Mouse (Mus musculus) liver, adult 2 months (tissue): ENCODE data around the gene Tapbp. TPM values are rescaled to one million over a fixed set of nuclear protein-coding genes. Genes with fewer than 3 reads are reported as not detected.
"Not testable (repeated sequence)": the region's sequence is repeated elsewhere in the genome, so short reads cannot be mapped to it uniquely, and the experiment has no call there.

Source experiments
- DNase-seq: peaks from one replicate; pipeline ENCODE4 v3.0.0-alpha.2; 2011; ENCODE audit warnings: low read depth, low spot score; ENCODE audit errors: extremely low read depth
- H3K27ac ChIP-seq: fragments of 200-500 bp; replicated peaks from 2 replicates; pipeline ENCODE4 v1.5.1; 2012; ENCODE audit warnings: low read depth, mild to moderate bottlenecking, control low read depth, inconsistent platforms, low read length; ENCODE audit not compliant: insufficient read depth
- H3K27me3 ChIP-seq: fragments of 200-500 bp; 2 replicates; pipeline ENCODE4 v1.6.1; 2012; ENCODE audit warnings: mild to moderate bottlenecking, moderate library complexity, low read length, inconsistent platforms; ENCODE audit not compliant: control insufficient read depth, insufficient read depth
- H3K36me3 ChIP-seq: fragments of 200-500 bp; 2 replicates; pipeline ENCODE4 v1.6.1; 2012; ENCODE audit warnings: low read length, inconsistent platforms; ENCODE audit not compliant: control insufficient read depth, insufficient read depth
- H3K4me1 ChIP-seq: fragments of 200-500 bp; 2 replicates; pipeline ENCODE4 v1.6.1; 2011; ENCODE audit warnings: low read length; ENCODE audit not compliant: control insufficient read depth, insufficient read depth
- H3K4me3 ChIP-seq: fragments of 200-500 bp; 2 replicates; pipeline ENCODE4 v1.5.1; 2011; ENCODE audit warnings: low read depth, mild to moderate bottlenecking, control low read depth, low read length, moderate library complexity; ENCODE audit not compliant: insufficient read depth
- H3K79me2 ChIP-seq: fragments of 200-500 bp; 2 replicates; pipeline ENCODE4 v1.6.1; 2012; ENCODE audit warnings: inconsistent platforms, mild to moderate bottlenecking, low read length, moderate library complexity; ENCODE audit not compliant: control insufficient read depth, insufficient read depth
- H3K9ac ChIP-seq: fragments of 200-500 bp; 2 replicates; pipeline ENCODE4 v1.6.1; 2012; ENCODE audit warnings: low read depth, mild to moderate bottlenecking, control low read depth, inconsistent platforms, low read length
- CTCF ChIP-seq: fragments of 200-500 bp; IDR thresholded peaks from 2 replicates; pipeline ENCODE4 v1.5.1; 2011; ENCODE audit warnings: low read depth, low read length, control low read depth
- POLR2A ChIP-seq: fragments of 200-500 bp; IDR thresholded peaks from 2 replicates; pipeline ENCODE4 v1.6.1; 2011; ENCODE audit warnings: low read length, control low read depth; ENCODE audit not compliant: insufficient read depth; ENCODE audit errors: extremely low read depth
- WGBS: fragments of 180-500 bp; shearing (Covaris S2); methylation state at CpG from one replicate; pipeline ENCODE4 v1.1.7; 2018; 5-methylcytosine and 5-hydroxymethylcytosine counted together
- polyA plus RNA-seq: library from polyadenylated mRNA; depleted of rRNA; stranded (reverse); fragments of >200 nt; gene quantifications from 2 replicates; pipeline ENCODE4 v1.2.3, GENCODE M21; 2012
- total RNA-seq: library from RNA; depleted of rRNA; stranded (reverse); fragments of >200 nt; gene quantifications from 2 replicates; pipeline ENCODE4 v1.2.3, GENCODE M21; 2014

The Tapbp gene
- total and polyA plus RNA-seq, 2 experiments, result 47.2 to 105 TPM

DNA sequence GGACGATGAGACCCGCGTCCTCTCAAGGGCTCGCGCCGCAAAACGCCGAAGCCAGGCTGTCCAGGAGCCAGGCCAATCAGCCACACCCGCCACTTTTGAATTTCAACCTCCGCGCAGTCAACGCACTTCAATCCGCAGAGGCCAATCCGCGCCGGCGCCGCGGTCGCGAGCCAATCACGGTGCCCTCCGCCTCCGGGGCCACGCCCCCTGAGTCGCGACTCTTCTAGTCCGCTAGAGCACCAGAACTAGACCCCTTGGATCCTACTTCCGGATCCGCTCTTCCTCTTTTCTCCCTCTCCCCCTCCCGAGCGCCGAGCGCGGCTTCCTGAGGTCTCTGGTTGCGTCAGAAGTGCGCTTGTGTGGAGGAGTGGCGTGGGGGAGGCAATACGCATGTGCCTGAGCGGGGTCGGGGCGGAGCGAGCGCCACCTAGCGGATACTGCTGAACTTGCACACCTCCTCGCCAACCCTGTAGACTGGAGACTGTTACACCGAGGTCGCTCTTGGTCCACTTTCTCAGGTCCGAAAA lies 25.1 kb upstream of the Tapbp start, which contains the start of gene Kifc1:
Kifc1 (minus strand) TSS at position 129 of the 527 bp plus-strand sequence.
- peak within 1 kb of the TSS; percentile 71 for H3K9ac ChIP-seq
- TF ChIP-seq POLR2A (no peak), CTCF (peak; percentile 97)
- peak; percentile 96 for DNase-seq
- H3K36me3 ChIP-seq, result no peaks in the 10 kb centered on the region
- H3K4me1 ChIP-seq, result no peaks in the 10 kb centered on the region; the same call in 1 of the 2 replicates
- H3K79me2 ChIP-seq, result 0 out of 2 replicates have a peak, but pooled peaks cover 6% of the 10 kb centered on the region
- H3K27me3 ChIP-seq, result no peaks in the 10 kb centered on the region
- H3K27ac ChIP-seq, result no peak within 1 kb of the TSS
- under 1% methylated on average over 49 of the region's 49 CpGs for WGBS
- peak within 1 kb of the TSS; percentile 82 for H3K4me3 ChIP-seq

DNA sequence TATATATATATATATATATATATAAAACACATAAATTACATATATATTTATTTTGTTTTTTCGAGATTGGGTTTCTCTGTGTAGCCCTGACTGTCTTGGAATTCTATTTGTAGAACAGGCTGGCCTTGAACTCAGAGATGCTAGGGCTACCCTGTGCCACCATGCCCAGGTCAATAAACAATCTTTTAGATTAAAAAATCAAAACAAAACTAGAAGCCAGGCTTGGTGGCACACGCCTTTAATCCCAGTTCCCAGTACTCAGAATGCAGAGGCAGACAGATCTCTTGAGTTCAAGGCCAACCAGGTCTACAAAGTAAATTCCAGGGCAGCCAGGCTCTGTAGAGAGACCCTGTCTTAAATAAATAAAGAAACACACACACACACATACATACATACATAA lies 24.3 kb upstream of the Tapbp start:
- 0 out of 2 replicates have a peak, but pooled peaks cover 6% of the 10 kb centered on the region for H3K79me2 ChIP-seq
- no peaks in the 10 kb centered on the region for H3K36me3 ChIP-seq
- H3K9ac ChIP-seq, result no peak overlapping the region
- 37% methylated on average over 2 of the region's 2 CpGs for WGBS
- no peak overlapping the region for H3K4me3 ChIP-seq
- TF ChIP-seq CTCF (no peak), POLR2A (no peak)
- no peaks in the 10 kb centered on the region for H3K27me3 ChIP-seq
- H3K4me1 ChIP-seq, result no peaks in the 10 kb centered on the region; the same call in 1 of the 2 replicates
- no peak overlapping the region for H3K27ac ChIP-seq
- no peak for DNase-seq

DNA sequence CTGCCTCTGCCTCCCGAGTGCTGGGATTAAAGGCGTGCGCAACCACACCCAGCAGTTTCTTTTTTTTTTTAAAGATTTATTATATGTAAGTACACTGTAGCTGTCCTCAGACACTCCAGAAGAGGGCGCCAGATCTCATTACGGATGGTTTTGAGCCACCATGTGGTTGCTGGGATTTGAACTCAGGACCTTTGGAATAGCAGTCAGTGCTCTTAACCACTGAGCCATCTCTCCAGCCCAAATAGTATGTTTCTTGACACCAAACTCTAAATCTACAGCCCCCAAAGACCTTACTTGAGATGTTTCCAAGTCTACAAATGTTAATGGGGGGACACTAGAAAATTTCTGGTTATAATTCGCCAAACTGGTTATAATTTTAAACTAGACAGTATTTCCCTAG lies 23.8 kb upstream of the Tapbp start:
- DNase-seq, H3K79me2 ChIP-seq, H3K4me1 ChIP-seq, H3K9ac ChIP-seq, H3K4me3 ChIP-seq, H3K27ac ChIP-seq, H3K27me3 ChIP-seq, H3K36me3 ChIP-seq: not testable (repeated sequence)
- 76% methylated on average over 6 of the region's 6 CpGs for WGBS

DNA sequence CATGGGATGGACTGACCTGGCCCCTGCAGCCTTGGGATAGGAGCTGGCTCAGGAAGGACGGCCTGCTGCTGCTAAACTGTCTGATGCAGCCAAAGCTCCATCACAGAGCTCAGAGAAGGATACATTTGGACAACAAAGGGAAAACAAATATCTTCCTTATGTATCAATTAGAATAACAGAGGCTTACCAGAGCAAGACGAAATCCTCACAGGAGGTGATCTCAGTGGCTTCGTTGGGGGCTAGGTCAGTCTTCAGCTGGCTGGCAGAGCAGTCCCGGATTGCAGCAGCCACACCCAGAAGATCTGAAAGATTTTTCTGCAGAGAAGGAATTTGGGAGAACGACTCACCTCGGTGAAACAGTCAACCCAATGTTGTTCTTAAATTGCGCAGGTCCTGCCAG lies 23.3 kb upstream of the Tapbp start:
- TF ChIP-seq CTCF, result no peak
- no peak for TF ChIP-seq POLR2A
- no peak overlapping the region for H3K9ac ChIP-seq
- H3K27me3 ChIP-seq, result no peaks in the 10 kb centered on the region
- WGBS, result 38% methylated on average over 7 of the region's 7 CpGs
- H3K4me1 ChIP-seq, result no peaks in the 10 kb centered on the region; the same call in 1 of the 2 replicates
- DNase-seq, result no peak
- H3K4me3 ChIP-seq, result no peak overlapping the region
- no peak overlapping the region for H3K27ac ChIP-seq
- H3K79me2 ChIP-seq, result 0 out of 2 replicates have a peak, but pooled peaks cover 6% of the 10 kb centered on the region
- no peaks in the 10 kb centered on the region for H3K36me3 ChIP-seq

DNA sequence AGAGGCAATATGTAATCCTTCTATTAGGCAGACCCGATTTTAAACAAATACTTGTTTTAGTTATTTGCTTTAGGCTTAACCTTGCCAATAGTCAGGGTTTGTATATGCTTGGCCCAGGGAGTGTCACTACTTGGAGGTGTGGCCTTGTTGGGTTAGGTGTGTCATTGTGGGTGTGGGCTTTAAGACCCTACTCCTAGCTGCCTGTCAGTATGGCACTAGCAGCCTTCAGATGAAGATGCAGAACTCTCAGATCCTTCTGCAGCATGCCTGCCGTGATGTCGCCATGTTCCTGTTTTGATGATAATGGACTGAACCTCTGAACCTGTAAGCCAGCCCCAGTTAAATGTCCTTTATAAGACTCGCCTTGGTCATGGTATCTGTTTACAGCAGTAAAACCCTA lies 22.7 kb upstream of the Tapbp start:
- not testable (repeated sequence) for DNase-seq, H3K27me3 ChIP-seq, H3K9ac ChIP-seq, H3K4me3 ChIP-seq, H3K79me2 ChIP-seq, H3K4me1 ChIP-seq, H3K27ac ChIP-seq, H3K36me3 ChIP-seq
- WGBS, result 72% methylated on average over 4 of the region's 4 CpGs

DNA sequence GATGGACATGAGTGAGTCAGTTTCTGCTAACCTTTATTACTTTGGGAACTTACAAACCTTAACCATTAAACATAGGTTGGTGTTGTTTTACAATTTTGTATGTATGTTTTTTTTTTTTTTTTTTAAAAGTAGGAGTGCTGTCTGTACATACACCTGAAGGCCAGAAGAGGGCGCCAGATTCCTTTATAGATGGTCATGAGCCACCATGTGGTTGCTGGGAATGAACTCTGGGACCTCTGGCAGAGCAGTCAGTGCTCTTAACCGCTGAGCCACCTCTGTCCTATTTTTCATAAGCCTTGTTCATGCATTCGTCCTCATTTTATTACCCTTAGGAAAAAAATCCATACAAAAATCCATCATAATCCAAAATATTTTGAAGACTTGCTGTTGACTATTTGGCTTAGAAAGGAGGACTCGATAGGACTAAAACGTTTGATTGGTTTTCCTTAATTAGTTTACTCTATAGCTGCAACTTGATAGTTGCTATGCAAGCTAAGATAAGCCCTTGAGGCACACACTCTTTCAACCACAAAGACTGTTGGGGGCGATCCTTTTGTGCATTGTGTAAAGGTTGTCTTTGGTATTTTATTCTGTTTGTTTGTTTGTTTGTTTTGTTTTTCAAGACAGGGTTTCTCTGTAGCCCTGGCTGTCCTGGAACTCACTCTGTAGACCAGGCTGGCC lies 18.4 kb upstream of the Tapbp start:
- 27% methylated on average over 6 of the region's 6 CpGs for WGBS
- Histone ChIP-seq H3K27ac (no peak overlapping the region), H3K9ac (no peak overlapping the region), H3K4me1 (no peaks in the 10 kb centered on the region; the same call in 1 of the 2 replicates), H3K36me3 (no peaks in the 10 kb centered on the region), H3K4me3 (no peak overlapping the region), H3K27me3 (no peaks in the 10 kb centered on the region), H3K79me2 (no peaks in the 10 kb centered on the region)
- peak; percentile 81 for DNase-seq
- TF ChIP-seq CTCF (peak; percentile 53), POLR2A (no peak)

DNA sequence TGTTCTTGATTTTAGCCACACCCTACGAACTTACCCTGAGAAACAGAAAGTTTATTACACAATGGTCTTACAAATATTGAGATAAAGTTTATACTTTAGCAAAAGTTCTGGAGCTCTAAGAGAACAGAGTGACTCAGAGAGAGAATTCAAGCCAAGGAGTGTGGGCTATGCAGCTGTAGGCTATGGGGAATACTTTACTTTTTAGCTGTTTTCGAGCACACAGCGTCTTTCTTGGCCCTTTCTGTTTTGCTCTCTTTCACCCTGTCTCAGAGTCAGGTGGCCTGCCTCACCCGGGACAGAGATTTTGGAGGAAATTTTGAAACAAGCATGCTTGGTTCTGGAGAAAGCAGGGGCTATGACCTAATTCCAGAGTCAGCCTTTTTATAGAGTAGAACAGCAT lies 17.5 kb upstream of the Tapbp start:
- WGBS, result 87% methylated on average over 4 of the region's 4 CpGs
- not testable (repeated sequence) for DNase-seq, H3K79me2 ChIP-seq, H3K4me3 ChIP-seq, H3K27ac ChIP-seq, H3K36me3 ChIP-seq, H3K27me3 ChIP-seq, H3K4me1 ChIP-seq, H3K9ac ChIP-seq
